Mouse (Mus musculus) stomach, embryonic 14.5 days (tissue): ENCODE data around the gene Slc9a3r1. TPM values are rescaled to one million over a fixed set of nuclear protein-coding genes. Genes with fewer than 3 reads are reported as not detected.

Experiments used
- ATAC-seq: fragments of 200-750 bp; cut with Nextera tagmentation; 2 replicates; pipeline ENCODE4 v1.8.0; 2017; ENCODE audit warnings: low read depth, moderate TSS enrichment; ENCODE audit not compliant: insufficient number of reproducible peaks, insufficient read depth, low FRiP score
- H3K27ac ChIP-seq: fragments of 300-500 bp; sonication (generic); 2 replicates; pipeline ENCODE4 v1.5.1; 2014; ENCODE audit warnings: mild to moderate bottlenecking, low read length, moderate library complexity, mixed read lengths
- H3K27me3 ChIP-seq: fragments of 300-500 bp; sonication (generic); 2 replicates; pipeline ENCODE4 v1.6.1; 2014; ENCODE audit warnings: low read length, control low read depth, mixed read lengths; ENCODE audit not compliant: control insufficient read depth, insufficient read depth
- H3K36me3 ChIP-seq: fragments of 300-500 bp; sonication (generic); 2 replicates; pipeline ENCODE4 v1.6.1; 2014; ENCODE audit warnings: mild to moderate bottlenecking, control low read depth, low read length, moderate library complexity, mixed read lengths; ENCODE audit not compliant: control insufficient read depth, insufficient read depth
- H3K4me1 ChIP-seq: fragments of 300-500 bp; sonication (generic); 2 replicates; pipeline ENCODE4 v1.6.1; 2014; ENCODE audit warnings: low read length, control low read depth, mixed read lengths; ENCODE audit not compliant: control insufficient read depth, insufficient read depth
- H3K4me2 ChIP-seq: fragments of 300-500 bp; sonication (generic); replicated peaks from 2 replicates; pipeline ENCODE4 v1.6.1; 2014; ENCODE audit warnings: low read depth, low read length, control low read depth
- H3K4me3 ChIP-seq: fragments of 300-500 bp; sonication (generic); 2 replicates; pipeline ENCODE4 v1.5.1; 2014; ENCODE audit warnings: low read depth, low read length, control low read depth
- H3K9ac ChIP-seq: fragments of 300-500 bp; sonication (generic); replicated peaks from 2 replicates; pipeline ENCODE4 v1.6.1; 2014; ENCODE audit warnings: low read depth, mild to moderate bottlenecking, control low read depth, low read length, moderate library complexity, mixed read lengths
- H3K9me3 ChIP-seq: fragments of 300-500 bp; sonication (generic); 2 replicates; pipeline ENCODE4 v1.6.1; 2016; ENCODE audit warnings: low read depth, low read length, control low read depth; ENCODE audit not compliant: control insufficient read depth
- WGBS: fragments of 180-500 bp; shearing (Covaris S2); extraction: QIAGEN DNeasy Blood & Tissue Kit; methylation state at CpG from one replicate; pipeline ENCODE4 v1.1.7; 2014; 5-methylcytosine and 5-hydroxymethylcytosine counted together
- polyA plus RNA-seq: library from polyadenylated mRNA; unstranded; fragments of >200 nt; fragmentation: Nextera tagmentation; extraction: Ambion mirVana; gene quantifications from 2 replicates; pipeline ENCODE4 v1.2.1, GENCODE M21; 2014

Gene Slc9a3r1
- polyA plus RNA-seq, 1 experiment from 2014 or later: 105 TPM

DNA sequence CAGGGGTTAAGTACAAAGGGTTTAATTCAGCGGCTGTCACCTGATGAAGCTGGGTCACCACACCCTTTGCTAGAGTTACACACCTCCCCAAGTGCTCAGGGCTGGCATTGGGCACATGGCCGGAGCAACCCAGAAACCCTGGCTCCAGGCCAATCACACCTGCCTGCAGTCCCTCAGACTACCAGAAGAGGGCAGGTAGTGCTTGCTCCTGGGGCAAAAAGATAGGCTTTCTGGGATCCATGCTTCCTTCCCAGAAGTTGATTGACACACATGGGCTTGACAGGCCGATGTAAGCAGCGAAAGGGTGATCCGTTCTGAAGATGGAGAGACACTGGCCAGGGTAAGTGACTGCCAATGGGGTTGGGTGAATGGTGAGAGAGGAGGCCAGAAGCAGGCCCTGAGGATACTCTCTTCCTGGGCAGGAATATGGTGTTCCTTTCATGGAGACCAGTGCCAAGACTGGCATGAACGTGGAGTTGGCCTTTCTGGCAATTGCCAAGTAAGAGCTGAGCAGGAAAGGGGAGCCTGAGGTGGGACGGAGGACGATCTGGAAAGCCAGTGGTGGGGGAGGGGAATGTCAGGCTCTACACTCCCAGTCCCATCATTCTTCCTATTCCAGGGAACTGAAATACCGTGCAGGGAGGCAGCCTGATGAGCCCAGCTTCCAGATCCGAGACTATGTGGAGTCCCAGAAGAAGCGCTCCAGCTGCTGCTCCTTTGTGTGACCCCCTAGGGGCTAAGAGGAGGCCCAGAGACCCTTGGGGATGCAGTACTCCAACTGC lies 2.9 kb upstream of the Slc9a3r1 start:
- no peak overlapping the region for H3K9ac ChIP-seq
- H3K9me3 ChIP-seq: no peaks in the 10 kb centered on the region
- H3K27me3 ChIP-seq: no peaks in the 10 kb centered on the region
- no peak overlapping the region for H3K4me3 ChIP-seq
- no peaks in the 10 kb centered on the region for H3K36me3 ChIP-seq
- WGBS: 48% methylated on average over 11 of the region's 11 CpGs
- no peak overlapping the region for H3K27ac ChIP-seq
- no peak for ATAC-seq
- no peak overlapping the region for H3K4me2 ChIP-seq
- peaks cover 28% of the 10 kb centered on the region for H3K4me1 ChIP-seq

GRCm38 (mm10) chr11:115160883-115161577 lies 2.1 kb upstream of the Slc9a3r1 start:
- H3K4me2 ChIP-seq: no peak overlapping the region
- H3K27ac ChIP-seq: peak overlapping the region; percentile 33; the same call in 1 of the 2 replicates
- no peak overlapping the region for H3K4me3 ChIP-seq
- H3K9ac ChIP-seq: no peak overlapping the region
- WGBS: 29% methylated on average over 10 of the region's 10 CpGs
- H3K36me3 ChIP-seq: no peaks in the 10 kb centered on the region
- H3K27me3 ChIP-seq: no peaks in the 10 kb centered on the region
- ATAC-seq: no peak
- no peaks in the 10 kb centered on the region for H3K9me3 ChIP-seq
- H3K4me1 ChIP-seq: peaks cover 30% of the 10 kb centered on the region

GRCm38 (mm10) chr11:115161578-115162204 lies 1.4 kb upstream of the Slc9a3r1 start:
- ATAC-seq: no peak
- no peaks in the 10 kb centered on the region for H3K36me3 ChIP-seq
- no peaks in the 10 kb centered on the region for H3K9me3 ChIP-seq
- H3K9ac ChIP-seq: no peak overlapping the region
- H3K27ac ChIP-seq: peak overlapping the region; percentile 72
- H3K27me3 ChIP-seq: no peaks in the 10 kb centered on the region
- no peak overlapping the region for H3K4me3 ChIP-seq
- 52% methylated on average over 9 of the region's 9 CpGs for WGBS
- 0 out of 2 replicates have a peak overlapping the region, but pooled peaks have one; percentile 83 for H3K4me2 ChIP-seq
- peaks cover 30% of the 10 kb centered on the region for H3K4me1 ChIP-seq

DNA sequence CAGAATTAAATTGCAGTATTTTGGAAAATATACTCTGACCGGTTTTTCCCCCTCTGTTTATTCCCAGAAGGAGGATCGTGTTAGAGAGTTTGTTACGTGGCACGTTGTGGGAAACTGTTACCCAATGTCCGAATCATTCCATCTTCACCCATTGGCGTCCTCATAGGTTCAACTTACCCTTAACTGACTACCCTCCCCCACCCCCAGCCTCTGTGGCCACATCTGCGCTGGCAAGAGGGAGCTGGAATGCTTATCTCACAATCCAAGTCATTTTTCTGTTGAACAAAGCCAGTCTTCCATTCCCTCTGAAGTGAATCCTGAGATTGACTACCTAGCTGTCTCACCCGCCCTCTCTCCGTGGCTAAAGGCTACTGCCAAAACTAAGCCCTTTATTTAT lies 938 bp upstream of the Slc9a3r1 start:
- no peak for ATAC-seq
- Histone ChIP-seq H3K9ac (no peak overlapping the region), H3K9me3 (no peaks in the 10 kb centered on the region), H3K27me3 (no peaks in the 10 kb centered on the region), H3K4me3 (no peak overlapping the region), H3K27ac (peak overlapping the region; percentile 72), H3K4me1 (peaks cover 30% of the 10 kb centered on the region), H3K4me2 (peak overlapping the region; percentile 83), H3K36me3 (no peaks in the 10 kb centered on the region)
- WGBS: 18% methylated on average over 9 of the region's 9 CpGs

DNA sequence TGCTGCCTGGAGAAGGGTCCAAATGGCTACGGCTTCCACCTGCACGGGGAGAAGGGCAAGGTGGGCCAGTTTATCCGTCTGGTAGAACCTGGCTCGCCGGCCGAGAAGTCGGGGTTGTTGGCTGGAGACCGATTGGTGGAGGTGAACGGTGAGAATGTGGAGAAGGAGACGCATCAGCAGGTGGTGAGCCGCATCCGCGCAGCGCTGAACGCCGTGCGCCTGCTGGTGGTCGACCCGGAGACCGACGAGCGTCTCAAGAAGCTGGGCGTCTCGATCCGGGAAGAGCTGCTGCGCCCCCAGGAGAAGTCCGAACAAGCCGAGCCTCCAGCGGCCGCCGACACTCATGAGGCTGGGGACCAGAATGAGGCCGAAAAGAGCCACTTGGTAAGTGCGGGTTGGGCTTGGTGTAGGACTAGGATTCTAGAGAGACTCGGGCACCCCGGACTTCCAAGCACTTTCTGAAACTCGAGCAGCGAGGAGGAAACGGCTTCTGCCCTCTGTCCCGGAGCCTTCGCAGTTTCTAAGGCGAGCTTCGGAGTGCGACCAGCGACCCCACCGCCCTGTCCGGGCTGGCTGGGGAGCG lies 518 bp downstream of the Slc9a3r1 start:
- Histone ChIP-seq H3K27me3 (no peaks in the 10 kb centered on the region), H3K9ac (peak overlapping the region; percentile 53), H3K4me2 (peak overlapping the region; percentile 83), H3K36me3 (no peaks in the 10 kb centered on the region), H3K9me3 (no peaks in the 10 kb centered on the region), H3K4me3 (peak overlapping the region; percentile 76), H3K4me1 (peaks cover 21% of the 10 kb centered on the region; the same call in 1 of the 2 replicates), H3K27ac (peak overlapping the region; percentile 70; the same call in 1 of the 2 replicates)
- no peak for ATAC-seq
- WGBS: under 1% methylated on average over 47 of the region's 47 CpGs

- Histone ChIP-seq H3K4me1 (peaks cover 21% of the 10 kb centered on the region; the same call in 1 of the 2 replicates), H3K4me2 (peak overlapping the region; percentile 83), H3K9me3 (no peaks in the 10 kb centered on the region), H3K4me3 (peak overlapping the region; percentile 76), H3K27me3 (no peaks in the 10 kb centered on the region), H3K27ac (peak overlapping the region; percentile 70; the same call in 1 of the 2 replicates), H3K9ac (peak overlapping the region; percentile 53; the same call in 1 of the 2 replicates), H3K36me3 (no peaks in the 10 kb centered on the region)
- WGBS: under 1% methylated on average over 14 of the region's 14 CpGs
- ATAC-seq: no peak
Measured at GRCm38 (mm10) chr11:115164341-115164975, 1.3 kb downstream of the Slc9a3r1 start.

- WGBS: 3% methylated on average over 9 of the region's 9 CpGs
- Histone ChIP-seq H3K4me3 (peak overlapping the region; percentile 76), H3K9ac (no peak overlapping the region), H3K36me3 (no peaks in the 10 kb centered on the region), H3K4me2 (peak overlapping the region; percentile 83), H3K4me1 (peaks cover 21% of the 10 kb centered on the region; the same call in 1 of the 2 replicates), H3K9me3 (no peaks in the 10 kb centered on the region), H3K27ac (peak overlapping the region; percentile 33; the same call in 1 of the 2 replicates), H3K27me3 (no peaks in the 10 kb centered on the region)
- ATAC-seq: no peak
Measured at GRCm38 (mm10) chr11:115164976-115165374, 1.8 kb downstream of the Slc9a3r1 start.
